Mouse (Mus musculus): ENCODE measurements around the gene Tubg1.
"Not testable (repeated sequence)": the region's sequence is repeated elsewhere in the genome, so short reads cannot be mapped to it uniquely, and the experiment has no call there.

The Tubg1 gene

GRCm38 (mm10) chr11:101098231-101098630 is 21.5 kb upstream of the Tubg1 start:
- no peak for DNase-seq (ENCODE audit: low spot score)

DNA sequence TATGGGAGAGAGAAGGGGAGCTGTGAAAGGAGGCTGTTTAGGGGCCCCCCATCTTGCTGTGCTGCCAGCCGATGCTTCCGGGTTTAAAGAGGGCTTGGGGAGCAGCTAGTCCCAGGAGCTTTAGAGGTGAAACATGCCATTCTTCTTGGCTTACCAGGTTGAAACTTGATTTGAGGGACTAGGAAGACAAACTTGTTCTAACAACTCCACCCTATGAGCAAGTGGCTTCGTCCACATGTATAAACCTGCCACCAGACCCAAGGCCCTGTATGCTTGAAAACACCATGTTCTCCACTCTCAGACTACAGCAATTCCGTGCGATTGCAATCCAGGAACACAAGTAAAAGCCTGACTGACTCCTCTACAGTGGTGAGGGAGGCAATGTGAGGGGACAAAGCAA is 16.7 kb upstream of the Tubg1 start:
- no peak for DNase-seq (ENCODE audit: low spot score)

DNA sequence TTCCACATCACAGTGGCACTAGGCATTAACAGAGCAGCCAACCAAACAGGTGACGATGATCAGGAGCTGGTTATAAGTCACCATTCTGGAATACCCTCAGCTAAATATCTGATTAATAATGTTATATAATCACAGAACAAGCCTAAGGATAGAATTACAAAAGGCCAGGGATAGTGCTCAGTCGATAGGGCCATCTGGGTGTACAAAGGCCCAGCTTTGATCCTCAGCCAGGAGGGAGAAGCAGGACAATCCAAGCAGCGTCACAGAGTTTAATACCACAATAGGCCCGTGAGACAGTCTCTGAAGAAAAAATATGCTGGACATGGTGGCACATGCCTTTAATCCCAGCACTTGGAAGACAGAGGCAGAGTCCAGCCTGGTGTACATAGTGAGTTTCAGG is 10.4 kb upstream of the Tubg1 start:
- no peak for DNase-seq (ENCODE audit: low spot score)

GRCm38 (mm10) chr11:101110708-101111107 is 9.0 kb upstream of the Tubg1 start:
- DNase-seq (ENCODE audit: low spot score): no peak

- no peak for DNase-seq (ENCODE audit: low spot score)
Measured at GRCm38 (mm10) chr11:101111178-101111577, 8.6 kb upstream of the Tubg1 start.

DNA sequence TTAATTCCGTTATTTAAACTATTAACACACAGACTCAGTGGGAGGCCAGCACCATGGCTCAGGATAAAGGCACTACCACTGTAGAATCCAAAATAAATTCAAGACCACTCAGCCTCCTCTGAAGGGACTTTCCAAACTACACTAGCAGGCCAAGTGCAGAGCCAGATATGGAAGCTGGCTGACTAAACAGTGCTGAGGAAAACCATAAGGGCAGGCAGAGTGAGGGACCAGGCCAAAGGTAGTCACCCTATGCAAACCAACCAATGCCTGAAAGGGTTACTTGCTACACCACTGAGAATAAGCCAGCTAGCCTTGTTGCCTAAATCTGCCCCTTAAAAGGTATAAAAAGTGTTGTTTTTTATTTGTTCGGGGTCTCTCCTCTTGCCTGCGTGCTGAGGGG is 7.6 kb upstream of the Tubg1 start:
- DNase-seq (ENCODE audit: low spot score): no peak

GRCm38 (mm10) chr11:101115564-101115963 is 4.2 kb upstream of the Tubg1 start:
- no peak for DNase-seq (ENCODE audit: low spot score)

DNA sequence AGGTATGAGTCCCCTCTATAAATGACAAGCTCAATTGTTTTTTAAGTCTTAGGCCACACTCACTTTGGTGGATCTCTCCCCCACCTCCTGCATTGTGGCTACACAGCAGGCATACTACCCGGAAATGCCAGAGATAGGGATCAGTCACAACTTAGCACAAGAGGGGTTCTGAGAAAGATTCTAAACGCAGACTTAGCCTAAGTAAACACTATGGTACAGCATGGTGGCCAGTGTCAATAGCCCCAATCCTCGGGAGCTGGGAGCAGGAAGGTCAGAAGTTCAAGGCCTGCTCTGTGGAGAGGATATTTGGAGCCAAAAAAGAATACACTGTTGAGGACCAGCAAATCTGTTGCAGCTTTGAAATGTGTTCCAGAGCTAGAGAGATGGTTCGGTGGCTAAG is 1.6 kb upstream of the Tubg1 start:
- DNase-seq (ENCODE audit: low spot score): no peak

DNA sequence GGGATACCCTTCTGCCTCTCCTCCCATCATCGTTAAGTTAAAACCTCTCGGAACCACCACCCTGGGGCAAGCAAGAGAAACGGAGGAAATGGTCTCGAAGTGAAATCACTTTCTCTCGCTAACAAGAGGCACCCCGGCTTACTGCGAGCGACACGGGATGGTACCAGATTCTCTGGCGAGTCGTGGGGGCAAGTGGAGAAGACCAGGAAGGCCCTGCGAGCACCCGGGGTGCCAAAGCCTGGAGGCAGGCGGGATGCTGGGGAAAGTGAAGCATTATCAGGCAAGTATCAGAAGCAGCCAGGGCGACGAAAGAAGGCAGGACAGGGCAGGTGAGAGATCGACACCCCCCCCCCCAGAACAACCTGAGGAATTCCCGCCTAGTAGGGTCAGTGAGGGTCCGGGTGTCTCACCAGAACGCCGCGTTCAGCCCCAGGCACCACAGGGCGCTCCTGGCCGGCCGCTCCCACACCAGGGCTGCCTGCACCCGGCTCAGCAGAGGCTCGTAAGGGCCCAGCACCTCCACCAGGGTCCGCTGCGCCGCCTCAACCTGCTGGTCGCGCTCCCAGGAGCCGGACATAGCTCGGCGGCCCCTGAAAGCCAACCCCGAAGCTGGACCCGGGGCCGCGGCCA is 492 bp upstream of the Tubg1 start:
- DNase-seq (ENCODE audit: low spot score): no peak

DNA sequence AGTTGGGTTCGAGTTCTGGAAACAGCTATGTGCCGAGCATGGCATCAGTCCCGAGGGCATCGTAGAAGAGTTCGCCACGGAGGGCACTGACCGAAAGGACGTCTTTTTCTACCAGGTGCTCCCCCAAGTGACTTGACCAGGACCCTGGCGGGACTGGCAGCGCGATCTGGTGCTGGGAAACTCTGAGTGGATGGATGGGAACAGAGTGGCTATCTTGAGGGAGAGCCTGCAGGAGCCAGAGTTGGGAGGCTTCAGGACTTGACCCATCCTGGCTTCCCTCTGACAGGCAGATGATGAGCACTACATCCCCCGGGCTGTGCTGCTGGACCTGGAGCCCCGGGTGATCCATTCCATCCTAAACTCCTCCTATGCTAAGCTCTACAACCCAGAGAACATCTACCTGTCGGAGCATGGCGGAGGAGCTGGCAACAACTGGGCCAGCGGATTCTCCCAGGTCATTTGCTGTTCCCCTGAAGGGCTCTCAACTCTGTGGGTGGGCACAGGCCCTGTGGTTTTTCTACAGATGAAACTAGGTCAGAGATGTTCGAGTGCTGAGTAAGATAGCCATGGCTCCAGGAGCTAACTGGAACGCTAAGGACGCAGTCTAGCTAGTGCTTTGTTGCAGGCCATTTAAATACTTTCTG is 929 bp downstream of the Tubg1 start:
- DNase-seq (ENCODE audit: low spot score): no peak

GRCm38 (mm10) chr11:101124494-101124893 is 4.8 kb downstream of the Tubg1 start:
- not testable (repeated sequence) for DNase-seq (ENCODE audit: low spot score)

DNA sequence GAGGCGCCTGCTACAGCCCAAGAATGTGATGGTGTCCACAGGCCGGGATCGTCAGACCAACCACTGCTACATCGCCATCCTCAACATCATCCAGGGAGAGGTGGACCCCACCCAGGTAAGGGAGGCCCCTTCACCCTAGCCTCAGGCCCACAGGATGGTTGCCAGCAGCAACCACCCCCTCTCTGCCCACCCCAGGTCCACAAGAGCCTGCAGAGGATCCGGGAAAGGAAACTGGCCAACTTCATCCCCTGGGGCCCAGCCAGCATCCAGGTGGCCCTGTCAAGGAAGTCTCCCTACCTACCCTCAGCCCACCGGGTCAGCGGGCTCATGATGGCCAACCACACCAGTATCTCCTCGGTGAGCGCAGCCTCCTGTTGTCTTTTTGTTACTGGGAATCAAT is 5.3 kb downstream of the Tubg1 start:
- DNase-seq (ENCODE audit: low spot score): not testable (repeated sequence)

DNA sequence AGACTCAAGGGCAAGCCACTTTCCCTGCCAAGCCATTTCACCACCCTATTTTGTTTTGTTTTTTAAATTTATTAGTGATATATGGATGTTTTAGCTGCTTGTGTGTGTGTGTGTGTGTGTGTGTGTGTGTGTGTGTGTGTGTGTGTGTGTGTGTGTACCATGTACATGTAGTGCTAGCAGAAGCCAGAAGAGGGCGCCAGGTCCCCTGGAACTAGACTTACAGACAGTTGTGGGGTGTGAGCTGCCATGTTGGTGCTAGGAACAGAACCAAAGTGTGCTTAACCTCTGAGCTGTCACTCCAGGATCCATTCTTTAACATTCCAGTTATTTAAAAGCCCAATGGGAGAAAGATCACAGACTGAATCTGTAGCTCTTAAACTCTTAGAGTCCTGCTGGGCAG is 7.3 kb downstream of the Tubg1 start:
- no peak for DNase-seq (ENCODE audit: low spot score)

DNA sequence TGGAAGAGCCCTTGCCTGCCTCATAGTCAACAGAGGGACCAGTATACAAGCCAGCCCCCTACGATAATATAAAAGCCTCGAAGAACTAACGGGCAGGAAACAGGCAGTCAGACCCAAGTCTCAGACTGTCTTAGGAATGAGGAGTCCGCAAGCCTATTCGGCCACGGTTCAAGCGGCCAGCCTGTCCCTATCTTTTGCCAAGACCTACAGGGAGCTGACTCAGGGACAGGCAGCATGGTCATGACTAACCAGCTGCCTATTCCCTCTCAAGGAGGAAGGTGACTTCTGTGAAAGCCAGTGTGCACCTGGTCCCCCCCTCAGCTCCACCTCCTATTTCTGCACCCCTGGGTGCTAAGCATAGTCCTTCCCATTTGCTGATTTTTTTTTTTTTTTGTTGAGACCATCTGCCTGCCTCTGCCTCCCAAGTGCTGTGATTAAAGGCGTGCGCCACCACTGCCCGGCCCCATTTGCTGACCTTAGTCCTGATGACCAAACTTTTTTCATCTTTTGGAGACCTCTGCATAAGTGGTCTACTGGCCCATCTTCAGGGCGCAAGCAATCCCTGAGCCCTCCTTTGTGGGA is 9.3 kb downstream of the Tubg1 start:
- DNase-seq (ENCODE audit: low spot score): no peak

- DNase-seq (ENCODE audit: low spot score): no peak
Measured at GRCm38 (mm10) chr11:101130056-101130756, 10.5 kb downstream of the Tubg1 start.

DNA sequence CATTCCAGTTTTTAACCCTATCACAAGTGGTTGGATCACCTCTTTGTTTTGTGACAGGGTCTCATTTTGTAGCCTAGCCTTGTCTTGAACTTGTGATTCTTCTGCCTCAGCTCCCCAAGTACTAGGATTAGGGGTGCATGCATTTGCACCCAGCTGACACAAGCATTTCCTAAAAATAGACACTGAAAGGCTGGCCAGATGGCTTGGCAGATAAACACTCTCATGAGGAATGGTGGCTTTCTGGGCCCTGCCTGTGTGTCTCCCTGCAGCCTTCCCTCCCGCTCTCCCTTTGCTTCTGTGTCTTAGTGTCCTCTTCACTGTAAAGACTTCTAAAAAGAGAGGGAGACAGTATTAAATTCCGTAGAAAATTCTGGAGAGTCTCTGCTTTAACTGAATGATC is 11.4 kb downstream of the Tubg1 start:
- DNase-seq (ENCODE audit: low spot score): no peak

GRCm38 (mm10) chr11:101131701-101132100 is 12.0 kb downstream of the Tubg1 start:
- peak; percentile 66 for DNase-seq (ENCODE audit: low spot score)

GRCm38 (mm10) chr11:101133037-101133436 is 13.3 kb downstream of the Tubg1 start:
- no peak for DNase-seq (ENCODE audit: low spot score)

- no peak for DNase-seq (ENCODE audit: low spot score)
Measured at GRCm38 (mm10) chr11:101134217-101134865, 14.6 kb downstream of the Tubg1 start.

DNA sequence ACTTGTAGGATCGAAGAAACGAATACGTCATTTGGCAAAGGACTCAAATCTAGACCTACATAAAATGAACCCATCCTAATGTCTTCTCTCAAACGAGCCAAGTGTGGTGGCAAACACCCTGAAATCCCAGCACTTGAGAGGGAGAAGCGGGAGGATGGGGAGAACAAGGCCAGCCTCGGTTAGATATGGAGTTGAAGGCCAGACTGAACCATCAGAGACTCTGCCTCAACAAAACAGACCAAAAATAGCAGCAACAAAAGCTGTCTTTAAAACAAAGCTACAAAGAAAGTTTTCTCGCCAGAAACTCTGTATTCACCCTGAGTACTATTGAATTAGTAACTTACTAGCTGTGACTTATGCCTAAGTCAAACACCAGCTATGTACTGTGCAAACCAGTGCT is 17.3 kb downstream of the Tubg1 start:
- no peak for DNase-seq (ENCODE audit: low spot score)

DNA sequence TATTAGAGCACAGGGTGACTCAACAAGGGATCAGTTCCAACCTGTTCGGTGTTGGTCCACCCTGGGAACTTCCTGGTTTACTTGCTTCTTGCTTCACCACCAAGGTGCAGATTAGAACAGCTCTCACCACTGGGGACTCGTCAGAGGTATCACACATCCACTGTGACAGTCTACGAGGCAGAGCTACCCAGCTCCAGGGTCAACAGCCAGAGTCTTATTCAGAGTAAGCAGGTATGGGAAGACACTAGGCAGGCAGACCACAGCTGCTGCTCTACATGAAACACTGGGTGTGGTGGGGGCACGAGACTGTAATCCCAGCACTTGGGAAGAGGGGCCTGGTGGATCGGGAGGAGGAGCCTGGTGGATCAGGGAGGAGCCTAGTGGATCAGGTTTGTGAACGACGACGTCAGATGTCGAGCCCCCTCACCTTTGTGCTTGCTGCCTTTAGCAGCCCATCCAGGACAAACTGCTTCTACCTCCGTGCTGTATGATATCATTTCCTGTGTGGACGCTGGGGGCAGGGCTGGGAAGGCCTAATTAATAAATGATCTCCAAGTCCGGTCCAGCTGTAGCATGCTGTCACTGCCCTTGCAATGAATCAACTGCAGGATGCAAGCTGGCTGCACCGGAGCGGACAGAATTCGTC is 18.9 kb downstream of the Tubg1 start:
- DNase-seq (ENCODE audit: low spot score): no peak

DNA sequence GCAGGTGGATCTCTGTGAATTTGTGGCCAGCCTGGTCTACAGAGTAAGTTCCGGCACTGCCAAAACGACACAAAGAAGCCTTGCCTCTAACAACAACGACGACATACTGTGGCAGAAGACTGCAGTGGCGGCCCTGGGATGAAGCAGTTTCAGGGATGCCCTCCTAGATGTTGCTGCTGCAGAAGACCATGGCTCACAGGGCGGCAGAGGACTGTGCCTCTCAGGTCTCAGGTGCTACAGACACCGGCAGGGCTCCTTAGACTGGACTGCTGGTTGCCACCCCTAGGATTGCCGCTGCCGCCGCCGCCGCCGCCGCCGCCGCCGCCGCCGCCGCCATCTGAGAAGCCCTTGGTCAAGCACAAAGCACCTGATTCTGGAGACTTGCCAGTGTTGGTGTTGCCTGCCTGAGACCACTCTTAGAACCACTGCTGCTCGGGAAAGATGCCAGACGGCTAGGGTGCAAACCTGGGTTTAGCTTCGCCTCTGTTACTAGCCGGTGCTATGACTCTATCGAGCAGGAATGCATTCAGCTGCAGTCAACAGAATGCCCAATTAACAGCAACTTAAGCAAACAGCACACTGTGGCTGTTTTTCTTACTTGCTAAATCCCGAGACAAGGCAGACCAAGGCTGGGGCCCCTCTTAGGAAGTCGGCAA is 20.6 kb downstream of the Tubg1 start:
- no peak for DNase-seq (ENCODE audit: low spot score)

Data from testis, postnatal 14 days (tissue).